Mouse (Mus musculus) spleen, adult 2 months (tissue): Measurements from ENCODE around the gene Adcy1.

Experiments used
- CTCF ChIP-seq: fragments of 200-500 bp; IDR thresholded peaks from 2 replicates; pipeline ENCODE4 v1.5.1; 2011; ENCODE audit warnings: mild to moderate bottlenecking, inconsistent platforms; ENCODE audit not compliant: insufficient read depth, insufficient read length, insufficient replicate concordance; ENCODE audit errors: extremely low read depth
- POLR2A ChIP-seq: fragments of 200-500 bp; IDR thresholded peaks from 2 replicates; pipeline ENCODE4 v1.6.1; 2011; ENCODE audit warnings: low read depth, low read length, inconsistent platforms

DNA sequence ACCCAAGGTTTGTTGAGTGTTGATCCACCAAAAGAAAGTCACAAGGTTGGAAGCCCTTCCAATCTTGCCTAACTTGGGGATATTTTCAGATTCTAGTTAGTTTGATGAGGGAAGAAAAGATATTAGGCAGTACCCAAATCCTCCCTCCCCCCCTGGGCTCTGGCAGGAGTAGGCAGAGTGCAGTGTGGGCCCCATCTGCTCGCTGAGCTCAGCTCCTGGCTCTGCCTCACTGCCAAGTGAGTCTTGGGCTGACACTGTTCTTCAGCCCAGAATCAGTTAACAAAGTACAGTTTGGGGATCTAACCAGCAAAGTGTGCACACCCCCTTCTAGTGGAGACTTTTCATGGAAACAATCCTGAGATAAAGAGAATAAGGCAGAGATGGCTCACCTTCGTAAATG lies 162.9 kb downstream of the Adcy1 start:
- TF ChIP-seq CTCF (no peak), POLR2A (no peak)
